Mouse (Mus musculus) layer of hippocampus, postnatal 25 days (tissue): ENCODE measurements around the gene Olfr912. TPM values are rescaled to one million over a fixed set of nuclear protein-coding genes. Genes with fewer than 3 reads are reported as not detected.

Experiments
- DNase-seq, 2 experiments: peaks; one replicate each; pipeline ENCODE4 v3.0.0; 2022; ENCODE audit warnings: mixed read lengths in 2 of 2, low spot score in 1 of 2; ENCODE audit errors: extremely low spot score in 1 of 2
- total RNA-seq, 2 experiments: library from RNA; stranded (reverse); gene quantifications; 2 replicates each; pipeline ENCODE4 v1.2.3; 2021

Gene Olfr912
- not detected for total RNA-seq

GRCm38 (mm10) chr9:38579878-38580277, at the start of gene Olfr912:
Gene Olfr912 (plus strand): TSS chr9:38580178.
- no peak for DNase-seq

GRCm38 (mm10) chr9:38537549-38537948, 42.4 kb upstream of the Olfr912 start, which contains the start of gene Olfr910:
Gene Olfr910 (plus strand): TSS chr9:38537849.
- DNase-seq, result no peak

GRCm38 (mm10) chr9:38591056-38591455, 11.1 kb downstream of the Olfr912 start:
- DNase-seq, result no peak

GRCm38 (mm10) chr9:38592459-38592858, 12.5 kb downstream of the Olfr912 start, which contains the start of gene Olfr913:
Gene Olfr913 (plus strand): TSS chr9:38592759.
- DNase-seq, result no peak

GRCm38 (mm10) chr9:38604802-38605201, 24.8 kb downstream of the Olfr912 start, which contains the start of gene Olfr914:
Gene Olfr914 (plus strand): TSS chr9:38605102.
- DNase-seq, result no peak

- no peak for DNase-seq
Observed at GRCm38 (mm10) chr9:38632406-38632805, 52.4 kb downstream of the Olfr912 start.

Other genes with a start within 250 kb of the Olfr912 start
- gene Olfr898, start 231.8 kb upstream of the Olfr912 start, total RNA-seq, result not detected
- not detected for gene Olfr250, start 213.3 kb upstream of the Olfr912 start, total RNA-seq
- gene Olfr251, start 203.1 kb upstream of the Olfr912 start, total RNA-seq, result not detected
- gene Olfr147, start 178.5 kb upstream of the Olfr912 start, total RNA-seq, result not detected
- gene Olfr901, start 150.7 kb upstream of the Olfr912 start, total RNA-seq, result not detected
- gene Olfr902, start 132.5 kb upstream of the Olfr912 start, total RNA-seq, result not detected
- not detected for gene Olfr904, start 117.0 kb upstream of the Olfr912 start, total RNA-seq
- under 1 TPM in 1 of 2 experiments, not detected in 1; 0.07 TPM for gene Olfr905, start 109.1 kb upstream of the Olfr912 start, total RNA-seq
- not detected for gene Olfr906, start 93.1 kb upstream of the Olfr912 start, total RNA-seq
- gene Olfr907, start 84.4 kb upstream of the Olfr912 start, total RNA-seq, result not detected
- gene Olfr911-ps1, start 58.6 kb upstream of the Olfr912 start, total RNA-seq, result not detected
- not detected for gene Olfr910, start 42.3 kb upstream of the Olfr912 start, total RNA-seq
- not detected for gene Olfr913, start 12.6 kb downstream of the Olfr912 start, total RNA-seq
- not detected for gene Olfr914, start 24.9 kb downstream of the Olfr912 start, total RNA-seq
- not detected for gene Olfr916, start 79.7 kb downstream of the Olfr912 start, total RNA-seq
- not detected for gene Olfr917, start 85.7 kb downstream of the Olfr912 start, total RNA-seq
- gene Olfr918, start 94.4 kb downstream of the Olfr912 start, total RNA-seq, result not detected
- not detected for gene Olfr919, start 123.5 kb downstream of the Olfr912 start, total RNA-seq
- gene Vwa5a, start 138.1 kb downstream of the Olfr912 start, total RNA-seq, result 10 to 100 TPM; 10.4 to 11.5 TPM
- under 1 TPM in 1 of 2 experiments, not detected in 1; 0.10 TPM for gene Olfr920, start 172.1 kb downstream of the Olfr912 start, total RNA-seq
- not detected for gene Olfr921, start 192.9 kb downstream of the Olfr912 start, total RNA-seq
- not detected for gene Olfr922, start 234.4 kb downstream of the Olfr912 start, total RNA-seq
- gene Olfr923, start 246.4 kb downstream of the Olfr912 start, total RNA-seq, result not detected